Mouse (Mus musculus): ENCODE measurements around the gene Sv2a.
A peak's percentile ranks its signal among the peaks of the same experiment; 100 is the strongest.
"Not testable (repeated sequence)": the region's sequence is repeated elsewhere in the genome, so short reads cannot be mapped to it uniquely, and the experiment has no call there.

Sv2a gene

GRCm38 (mm10) chr3:96173185-96173584, 7.8 kb upstream of the Sv2a start:
- DNase-seq (ENCODE audit: low read depth, low spot score): no peak

GRCm38 (mm10) chr3:96174042-96174441, 6.9 kb upstream of the Sv2a start:
- DNase-seq (ENCODE audit: low read depth, low spot score): not testable (repeated sequence)

DNA sequence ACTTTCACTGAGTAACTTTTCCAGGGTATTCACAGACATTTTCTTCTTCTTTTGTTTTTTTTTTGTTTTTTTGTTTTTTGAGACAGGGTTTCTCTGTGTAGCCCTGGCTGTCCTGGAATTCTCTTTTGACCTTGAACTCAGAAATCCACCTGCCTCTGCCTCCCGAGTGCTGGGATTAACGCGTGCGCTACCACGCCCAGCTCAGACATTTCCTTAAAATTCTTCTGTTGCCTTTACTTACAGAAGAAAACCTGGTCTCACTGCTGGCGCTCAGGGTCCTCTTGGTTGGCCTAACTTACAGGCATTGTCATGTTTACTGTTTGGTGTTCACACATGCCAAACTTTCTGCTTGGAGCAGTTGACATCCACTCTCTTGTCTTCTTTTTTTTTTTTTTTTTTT, 5.7 kb upstream of the Sv2a start:
- no peak for DNase-seq (ENCODE audit: low read depth, low spot score)

GRCm38 (mm10) chr3:96178427-96178826, 2.5 kb upstream of the Sv2a start:
- no peak for DNase-seq (ENCODE audit: low read depth, low spot score)

DNA sequence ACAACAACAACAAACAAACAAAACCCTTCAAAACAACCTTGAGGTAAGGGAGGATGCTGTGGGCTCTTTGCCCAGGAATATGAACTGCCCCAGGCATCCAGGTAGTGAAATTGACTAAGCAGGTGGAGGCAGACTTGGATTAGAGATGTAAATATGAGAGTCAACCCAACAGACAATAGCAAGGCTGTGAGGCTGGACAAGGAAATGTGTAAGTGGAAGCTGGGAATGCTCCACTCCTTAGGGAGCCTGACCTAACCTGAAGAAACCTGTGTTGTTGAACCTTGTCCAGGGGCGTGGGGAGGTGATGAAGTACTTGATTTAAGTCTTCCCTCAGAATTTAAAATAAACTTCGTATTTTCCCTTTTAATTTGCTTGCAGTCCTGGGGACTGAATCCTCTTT, 2.0 kb upstream of the Sv2a start:
- no peak for DNase-seq (ENCODE audit: low read depth, low spot score)

DNA sequence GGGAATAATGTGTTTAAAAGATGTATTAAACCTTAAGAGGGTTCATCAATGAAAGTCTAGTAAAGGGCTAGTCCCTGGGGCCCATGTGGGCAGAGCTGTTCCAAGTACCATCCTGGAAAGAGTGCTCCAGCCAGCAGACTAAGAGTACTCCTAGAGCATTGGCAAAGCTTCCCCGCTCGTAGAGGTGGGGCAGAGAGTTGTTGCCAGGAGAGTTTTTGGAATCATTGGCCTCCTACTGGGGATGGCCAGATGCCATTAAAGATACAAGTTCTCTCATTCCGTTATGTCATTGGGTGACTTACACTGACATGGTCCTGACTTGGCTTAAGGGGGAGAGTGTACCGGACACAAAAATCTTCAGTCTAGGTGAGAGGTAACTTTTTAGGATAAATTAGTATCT, 1.4 kb upstream of the Sv2a start:
- DNase-seq (ENCODE audit: low read depth, low spot score): no peak

DNA sequence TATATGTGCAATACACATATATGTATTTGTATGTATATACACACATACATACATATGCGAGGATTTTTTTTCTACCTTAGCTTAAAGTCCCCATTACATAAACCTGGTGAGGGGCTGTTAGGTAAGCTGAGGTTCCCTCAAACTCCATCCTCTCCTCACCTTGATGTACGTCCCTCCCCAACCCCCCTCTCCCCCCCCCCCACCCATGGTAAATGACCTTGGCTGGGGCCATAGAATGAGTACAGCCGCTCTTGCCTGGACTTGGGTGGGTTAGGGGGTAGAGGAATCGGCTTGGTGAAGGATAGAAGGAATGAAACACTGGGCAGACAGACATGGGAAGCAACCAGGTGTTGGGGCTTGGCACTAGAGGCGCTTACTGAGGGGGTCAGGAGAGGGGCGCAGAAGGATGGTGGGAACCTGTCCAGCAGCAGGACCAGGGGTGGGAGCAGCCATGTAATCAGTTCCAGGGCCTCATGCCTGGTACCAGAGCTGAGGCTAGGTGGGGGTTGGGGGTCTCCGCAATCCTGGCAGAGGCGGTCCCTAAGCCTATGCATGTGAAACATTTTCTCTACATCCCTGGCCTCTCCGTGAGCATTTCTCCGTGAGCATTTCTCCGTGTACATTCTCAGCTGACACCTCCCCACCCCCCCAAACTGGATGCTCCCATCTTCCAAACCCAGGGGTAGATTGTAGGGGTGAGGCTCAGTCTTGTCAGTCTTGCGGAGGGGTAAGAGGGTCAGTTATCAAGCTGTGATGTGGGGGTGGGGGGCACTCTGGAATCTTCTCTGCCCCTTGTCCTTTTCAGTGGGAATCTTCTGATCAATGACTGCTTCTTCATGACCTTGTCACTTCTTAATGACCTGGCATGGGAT, 795 bp downstream of the Sv2a start:
- no peak for DNase-seq (ENCODE audit: low read depth, low spot score)

- DNase-seq (ENCODE audit: low read depth, low spot score): no peak
Observed at GRCm38 (mm10) chr3:96182382-96182776, 1.4 kb downstream of the Sv2a start.

DNA sequence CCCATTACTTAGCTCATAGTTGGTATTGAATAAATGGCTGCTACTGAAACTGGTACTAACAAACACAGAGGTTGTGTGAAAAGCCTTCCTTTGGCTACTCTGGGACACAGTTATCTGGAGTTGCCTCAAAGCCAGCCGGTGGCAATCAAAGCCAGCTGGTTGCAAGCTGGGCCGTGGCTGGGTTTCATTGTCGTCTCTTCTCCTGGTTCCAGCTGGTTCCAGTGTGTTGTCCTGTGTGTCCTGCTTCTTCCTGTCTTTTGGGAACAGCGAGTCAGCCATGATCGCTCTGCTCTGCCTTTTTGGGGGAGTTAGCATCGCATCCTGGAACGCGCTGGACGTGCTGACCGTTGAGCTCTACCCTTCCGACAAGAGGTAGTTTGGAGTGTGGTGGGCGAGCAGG, 12.0 kb downstream of the Sv2a start:
- DNase-seq (ENCODE audit: low read depth, low spot score): no peak

DNA sequence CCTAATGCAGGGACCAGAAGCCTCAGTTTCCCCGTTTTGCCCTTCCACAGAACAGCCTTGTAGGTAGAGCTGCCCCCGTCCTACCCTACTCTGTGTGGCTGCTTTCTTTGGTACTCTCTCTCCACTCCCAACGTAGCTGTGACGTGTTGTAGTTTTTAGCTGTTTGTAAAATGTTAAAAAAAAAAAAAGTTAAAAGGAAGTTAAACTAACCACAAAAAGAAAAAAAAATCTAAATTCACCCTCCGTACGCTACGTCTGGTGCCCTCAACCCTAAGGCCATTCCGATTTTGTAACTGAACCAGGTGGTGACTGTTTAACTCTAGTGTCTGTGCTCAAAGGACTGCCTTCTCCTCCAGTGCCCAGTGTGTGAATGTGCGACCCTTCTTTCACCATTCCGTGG, 14.0 kb downstream of the Sv2a start:
- DNase-seq (ENCODE audit: low read depth, low spot score): no peak

DNA sequence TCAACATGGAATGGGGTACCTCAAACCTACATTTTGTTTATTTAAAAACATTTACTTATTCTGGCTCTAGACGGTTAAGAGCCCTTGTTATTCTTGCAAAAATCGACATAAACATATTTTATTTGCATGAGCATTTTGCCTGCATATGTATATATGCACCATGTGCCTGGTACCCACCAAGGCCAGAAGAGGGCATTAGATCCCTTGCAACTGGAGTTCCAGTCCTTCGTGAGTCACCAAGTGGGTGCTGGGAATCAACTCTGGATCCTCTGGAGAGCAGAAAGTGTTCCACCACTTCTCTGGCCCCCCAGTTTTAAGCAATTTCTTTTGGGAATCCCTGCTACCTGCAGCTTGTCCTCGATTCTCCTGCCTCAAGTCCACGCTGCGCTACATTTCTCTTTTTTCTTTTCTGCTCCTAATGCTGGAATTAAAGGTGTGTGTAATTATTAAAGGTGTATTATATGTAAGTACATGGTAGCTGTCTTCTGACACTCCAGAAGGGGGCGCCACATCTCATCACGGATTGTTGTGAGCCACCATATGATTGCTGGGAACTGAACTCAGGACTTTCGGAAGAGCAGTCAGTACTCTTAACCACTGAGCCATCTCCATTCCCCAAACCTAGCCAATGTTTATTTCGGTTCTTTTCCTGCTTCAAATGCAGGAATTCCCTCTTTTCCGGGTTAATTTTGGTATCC, 14.8 kb downstream of the Sv2a start:
- DNase-seq (ENCODE audit: low read depth, low spot score): no peak

GRCm38 (mm10) chr3:96196437-96197128, 15.6 kb downstream of the Sv2a start:
- no peak for DNase-seq (ENCODE audit: low read depth, low spot score)

GRCm38 (mm10) chr3:96197129-96197749, 16.3 kb downstream of the Sv2a start:
- DNase-seq (ENCODE audit: low read depth, low spot score): peak; percentile 57

- DNase-seq (ENCODE audit: low read depth, low spot score): no peak
Observed at GRCm38 (mm10) chr3:96198181-96198580, 17.2 kb downstream of the Sv2a start.

GRCm38 (mm10) chr3:96198601-96199251, 17.8 kb downstream of the Sv2a start:
- not testable (repeated sequence) for DNase-seq (ENCODE audit: low read depth, low spot score)

- DNase-seq (ENCODE audit: low read depth, low spot score): no peak
Observed at GRCm38 (mm10) chr3:96199731-96200130, 18.8 kb downstream of the Sv2a start.

- no peak for DNase-seq (ENCODE audit: low read depth, low spot score)
Observed at GRCm38 (mm10) chr3:96207819-96208218, 26.9 kb downstream of the Sv2a start.

- DNase-seq (ENCODE audit: low read depth, low spot score): no peak
Observed at GRCm38 (mm10) chr3:96209242-96209641, 28.3 kb downstream of the Sv2a start.

DNA sequence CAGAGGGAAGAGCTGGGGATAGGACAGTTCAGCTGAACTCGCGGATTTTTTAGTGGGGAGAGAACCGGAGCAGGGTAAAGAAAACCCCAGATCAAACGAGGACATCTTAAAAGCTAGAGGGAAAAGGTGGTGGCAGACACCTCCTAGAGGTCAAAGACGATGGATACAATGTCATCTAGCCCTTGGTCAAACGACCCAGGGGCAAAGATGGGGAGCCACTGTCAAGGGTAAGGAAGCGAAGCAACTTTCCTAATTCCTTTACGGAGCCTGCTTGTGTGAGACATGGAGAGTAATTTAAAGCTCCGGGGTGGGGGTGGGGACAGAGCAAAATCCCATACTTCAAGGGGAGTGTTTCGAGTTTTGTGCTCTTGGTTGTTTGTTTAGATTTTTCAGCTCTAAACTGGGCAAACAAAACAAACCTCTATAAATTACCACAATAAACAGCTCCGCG, 38.3 kb downstream of the Sv2a start:
- DNase-seq (ENCODE audit: low read depth, low spot score): no peak

- peak; percentile 68 for DNase-seq (ENCODE audit: low read depth, low spot score)
Observed at GRCm38 (mm10) chr3:96219661-96220130, 38.7 kb downstream of the Sv2a start, which contains the start of the genes Bola1 and Hist2h2ab. TSS of gene Bola1 (minus strand) at chr3:96219709. TSS of gene Hist2h2ab (plus strand) at chr3:96219865.

DNA sequence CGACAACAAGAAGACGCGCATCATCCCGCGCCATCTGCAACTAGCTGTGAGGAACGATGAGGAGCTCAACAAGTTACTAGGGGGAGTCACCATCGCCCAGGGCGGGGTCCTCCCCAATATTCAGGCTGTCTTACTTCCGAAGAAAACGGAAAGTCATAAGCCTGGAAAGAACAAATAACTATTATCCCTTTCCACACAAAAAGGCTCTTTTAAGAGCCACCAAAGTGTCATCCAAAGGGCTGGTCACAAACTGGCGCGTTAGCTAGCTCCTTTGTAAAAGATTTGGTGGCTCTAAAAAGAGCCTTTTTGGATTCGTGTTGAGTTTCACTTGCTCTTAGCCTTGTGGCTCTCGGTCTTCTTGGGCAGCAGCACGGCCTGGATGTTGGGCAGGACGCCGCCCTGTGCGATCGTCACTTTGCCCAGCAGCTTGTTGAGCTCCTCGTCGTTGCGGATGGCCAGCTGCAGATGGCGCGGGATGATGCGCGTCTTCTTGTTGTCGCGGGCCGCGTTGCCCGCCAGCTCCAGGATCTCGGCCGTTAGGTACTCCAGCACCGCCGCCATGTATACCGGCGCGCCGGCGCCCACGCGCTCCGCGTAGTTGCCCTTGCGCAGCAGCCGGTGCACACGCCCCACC, 39.3 kb downstream of the Sv2a start:
- DNase-seq (ENCODE audit: low read depth, low spot score): peak; percentile 60
